Mouse (Mus musculus): ENCODE results near the gene Clasp1.

Clasp1 gene

GRCm38 (mm10) chr1:118402556-118402955 lies 13.7 kb downstream of the Clasp1 start:
- no peak for DNase-seq (ENCODE audit: extremely low spot score, low read depth, low spot score)

- no peak for DNase-seq (ENCODE audit: extremely low spot score, low read depth, low spot score)
Measured at GRCm38 (mm10) chr1:118402966-118403365, 14.1 kb downstream of the Clasp1 start.

- no peak for DNase-seq (ENCODE audit: extremely low spot score, low read depth, low spot score)
Measured at GRCm38 (mm10) chr1:118403440-118403839, 14.6 kb downstream of the Clasp1 start.

DNA sequence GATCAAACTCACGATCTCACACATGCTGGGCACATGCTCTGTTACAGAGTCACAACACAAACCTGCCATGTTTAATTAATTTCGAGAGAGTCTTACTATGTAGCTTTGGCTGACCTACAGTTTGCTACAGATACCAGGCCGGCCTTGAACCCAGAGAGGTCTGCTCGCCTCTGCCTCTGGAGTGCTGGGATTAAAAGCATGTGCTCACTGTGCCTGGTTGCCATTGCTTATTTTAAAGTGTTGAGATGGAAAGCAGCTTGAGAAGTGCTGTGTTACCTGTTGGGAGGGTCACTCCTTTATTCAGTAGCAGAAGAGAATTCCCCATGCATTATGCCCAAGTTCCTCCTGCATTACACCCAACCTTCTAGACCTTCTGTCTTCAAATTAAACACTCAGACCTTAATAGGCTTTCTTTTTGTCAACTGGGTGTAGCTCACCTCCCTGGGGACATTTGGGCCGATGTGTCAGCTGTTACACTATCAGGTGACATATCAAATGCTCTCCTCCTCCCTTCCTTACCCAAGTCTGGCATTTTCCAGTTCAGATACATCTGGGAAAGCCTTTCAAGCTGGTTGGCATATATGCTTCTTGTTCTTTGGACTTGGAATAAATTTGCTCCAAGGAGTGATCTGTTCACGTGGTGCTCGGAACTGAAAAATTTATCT lies 18.9 kb downstream of the Clasp1 start:
- DNase-seq (ENCODE audit: extremely low spot score, low read depth, low spot score): no peak

DNA sequence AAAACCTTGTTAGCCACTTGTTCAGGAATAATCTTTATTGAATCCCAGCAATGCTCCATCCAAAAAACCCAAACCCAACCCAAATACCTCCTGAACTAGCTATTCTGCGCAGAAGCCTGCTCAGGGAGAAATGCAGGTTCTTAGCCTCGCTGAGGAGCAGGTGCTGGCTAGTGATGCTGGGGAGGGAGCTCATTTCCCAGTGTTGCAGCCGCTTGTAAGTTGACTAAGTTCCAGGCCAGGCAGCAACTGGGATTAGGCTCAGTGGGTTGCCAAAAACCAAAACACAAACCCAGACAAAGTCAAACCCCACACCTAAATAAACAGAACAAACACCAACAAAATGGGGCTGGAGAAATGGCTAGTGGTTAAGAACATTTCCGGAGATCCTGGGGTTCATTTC lies 20.4 kb downstream of the Clasp1 start:
- DNase-seq (ENCODE audit: extremely low spot score, low read depth, low spot score): no peak

DNA sequence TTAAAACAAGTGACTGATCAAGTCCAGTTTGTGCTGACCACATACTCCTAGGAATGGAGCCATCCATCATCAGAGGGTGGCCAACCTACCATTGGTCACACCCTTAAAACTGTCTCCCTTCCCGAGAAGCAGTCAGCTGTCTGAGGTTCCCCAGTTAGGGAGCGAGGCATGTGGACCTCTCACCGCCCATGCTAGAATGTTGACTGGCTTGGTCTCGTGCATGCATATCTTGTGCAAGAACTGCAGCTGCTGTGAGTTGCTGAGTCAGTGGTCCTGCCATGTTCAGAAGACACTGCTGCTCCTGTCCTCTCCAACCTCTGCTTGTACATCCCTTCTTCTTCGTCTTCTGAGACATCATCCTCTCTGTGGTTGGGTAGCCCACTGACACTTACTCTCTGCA lies 22.0 kb downstream of the Clasp1 start:
- no peak for DNase-seq (ENCODE audit: extremely low spot score, low read depth, low spot score)

DNA sequence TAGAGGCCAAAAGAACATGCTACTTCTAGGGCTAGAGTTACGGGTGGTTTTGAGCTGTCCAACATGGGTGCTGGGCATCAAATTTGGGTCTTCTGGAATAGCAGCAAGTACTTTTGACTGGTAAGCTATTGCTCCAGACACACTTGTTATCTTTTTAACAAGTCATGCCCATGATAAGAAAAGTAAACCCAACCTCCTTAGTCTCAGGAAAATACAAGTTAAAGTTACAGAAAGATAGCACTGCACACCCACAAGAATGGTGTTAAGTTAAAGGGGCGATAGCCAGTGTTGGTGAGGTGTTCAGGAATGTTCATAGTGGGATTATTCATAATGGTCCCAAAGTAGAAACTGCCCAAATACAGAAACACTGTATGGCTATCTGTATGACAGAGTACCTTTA lies 24.3 kb downstream of the Clasp1 start:
- DNase-seq (ENCODE audit: extremely low spot score, low read depth, low spot score): no peak

- DNase-seq (ENCODE audit: extremely low spot score, low read depth, low spot score): no peak
Measured at GRCm38 (mm10) chr1:118417047-118417730, 28.3 kb downstream of the Clasp1 start.

DNA sequence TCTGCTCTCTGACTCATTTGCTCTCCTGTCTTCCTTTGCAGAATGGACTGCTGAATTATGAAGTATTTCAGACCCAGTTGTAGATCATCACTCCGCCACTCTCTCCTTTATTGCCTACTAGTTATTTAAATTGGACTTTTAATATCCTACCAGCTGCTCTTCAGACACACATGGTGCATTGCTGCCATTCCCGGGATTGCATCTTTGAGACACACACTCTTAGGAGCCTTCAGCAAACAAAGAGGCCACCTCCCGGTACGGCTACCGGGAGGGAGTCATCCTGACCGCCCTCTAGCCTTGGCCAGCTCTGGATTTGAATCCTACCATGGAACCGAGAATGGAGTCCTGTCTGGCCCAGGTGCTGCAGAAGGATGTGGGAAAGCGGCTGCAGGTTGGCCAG lies 30.5 kb downstream of the Clasp1 start:
- no peak for DNase-seq (ENCODE audit: extremely low spot score, low read depth, low spot score)

GRCm38 (mm10) chr1:118421149-118421548 lies 32.3 kb downstream of the Clasp1 start:
- no peak for DNase-seq (ENCODE audit: extremely low spot score, low read depth, low spot score)

DNA sequence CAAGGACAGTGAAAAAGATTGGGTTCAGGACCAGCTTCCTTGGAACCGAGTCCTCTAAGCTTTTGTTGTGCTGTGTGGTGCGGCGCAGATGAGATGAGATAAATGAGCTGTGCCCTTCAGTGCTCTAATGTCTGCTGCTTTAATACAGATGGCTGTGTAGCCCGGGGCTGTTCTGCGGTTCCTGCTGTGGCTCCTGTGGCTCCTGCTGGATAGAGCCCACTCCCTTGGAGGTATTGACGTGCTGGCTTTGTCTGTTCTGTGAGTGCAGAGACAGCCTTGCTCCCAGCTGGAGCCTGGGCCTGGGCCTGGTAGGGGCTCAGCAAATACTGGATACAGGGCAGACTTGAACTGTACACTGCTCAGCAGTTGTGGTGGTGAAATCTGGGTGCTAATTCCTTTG lies 34.0 kb downstream of the Clasp1 start:
- DNase-seq (ENCODE audit: extremely low spot score, low read depth, low spot score): no peak

DNA sequence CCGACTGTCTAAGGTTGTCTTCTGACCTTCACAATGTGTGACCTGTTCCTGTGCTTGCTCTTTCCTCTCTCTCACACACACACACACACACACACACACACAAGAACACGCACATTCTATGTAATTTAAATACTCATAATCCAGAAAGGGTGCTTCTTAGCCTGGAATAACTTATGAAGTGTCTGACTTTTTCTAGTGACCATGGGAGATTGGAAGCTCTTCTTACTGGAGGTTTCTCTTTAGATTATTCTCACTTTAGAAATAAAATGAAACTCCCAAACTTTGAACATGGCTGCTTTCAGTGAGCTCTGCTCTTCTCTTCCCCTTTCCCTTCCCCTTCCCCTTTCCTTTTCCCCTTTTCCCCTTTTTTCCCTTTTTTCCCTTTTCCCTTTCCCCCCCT lies 37.1 kb downstream of the Clasp1 start:
- no peak for DNase-seq (ENCODE audit: extremely low spot score, low read depth, low spot score)

DNA sequence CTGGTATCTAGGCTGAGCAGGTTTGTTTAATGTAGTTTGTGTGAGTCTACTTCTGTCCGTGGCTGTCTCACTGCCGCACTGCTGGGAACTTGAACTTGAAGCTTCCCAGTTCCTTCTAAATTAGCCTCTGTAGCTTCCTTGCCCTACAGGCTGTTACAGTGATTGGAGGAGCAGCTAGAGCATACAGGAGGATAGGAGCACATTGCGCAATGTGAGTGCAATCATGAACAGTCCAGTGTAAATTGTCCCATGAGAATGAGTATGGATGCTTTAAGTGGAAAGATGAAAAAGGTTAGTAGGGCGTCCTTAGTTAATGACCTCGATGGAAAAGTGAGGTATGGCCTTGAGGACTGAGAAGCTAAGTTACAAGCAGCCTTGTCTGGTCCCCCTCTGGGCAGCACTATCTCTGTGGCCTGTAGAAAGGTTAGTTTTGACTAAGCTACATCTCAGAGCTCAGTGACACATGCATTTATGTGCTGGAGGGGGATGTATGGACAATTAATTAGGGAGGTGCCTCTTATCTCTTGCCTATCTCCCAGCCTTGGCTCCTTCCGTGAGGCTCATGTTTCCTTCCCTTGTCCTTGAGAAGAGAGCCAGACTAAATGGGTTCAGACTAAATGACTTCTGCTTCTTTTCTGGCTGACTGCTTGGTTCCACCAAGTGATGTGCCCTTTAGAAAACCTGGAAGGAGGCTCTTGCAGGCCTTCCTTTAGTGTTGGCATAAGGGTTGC lies 39.7 kb downstream of the Clasp1 start:
- no peak for DNase-seq (ENCODE audit: extremely low spot score, low read depth, low spot score)

DNA sequence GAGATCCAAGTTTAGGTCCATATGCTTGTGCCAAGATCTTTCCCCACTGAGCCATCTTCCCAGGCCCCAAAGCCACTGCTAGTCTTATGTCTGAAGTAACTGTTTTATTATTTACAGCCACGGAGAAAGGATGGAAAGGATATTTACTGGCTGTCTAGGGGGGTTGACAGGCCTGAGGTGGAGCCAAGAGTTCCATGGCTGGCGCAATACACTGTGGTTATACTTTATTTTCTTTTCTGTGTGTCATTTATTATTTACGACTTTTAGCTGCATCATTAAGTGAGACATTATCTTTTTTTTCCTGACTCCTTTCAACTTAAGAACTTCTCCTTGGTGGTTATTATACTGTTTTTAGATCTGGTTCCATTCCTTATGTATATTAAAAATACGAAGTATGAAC lies 42.7 kb downstream of the Clasp1 start:
- no peak for DNase-seq (ENCODE audit: extremely low spot score, low read depth, low spot score)

GRCm38 (mm10) chr1:118435001-118435473 lies 46.2 kb downstream of the Clasp1 start:
- no peak for DNase-seq (ENCODE audit: extremely low spot score, low read depth, low spot score)

DNA sequence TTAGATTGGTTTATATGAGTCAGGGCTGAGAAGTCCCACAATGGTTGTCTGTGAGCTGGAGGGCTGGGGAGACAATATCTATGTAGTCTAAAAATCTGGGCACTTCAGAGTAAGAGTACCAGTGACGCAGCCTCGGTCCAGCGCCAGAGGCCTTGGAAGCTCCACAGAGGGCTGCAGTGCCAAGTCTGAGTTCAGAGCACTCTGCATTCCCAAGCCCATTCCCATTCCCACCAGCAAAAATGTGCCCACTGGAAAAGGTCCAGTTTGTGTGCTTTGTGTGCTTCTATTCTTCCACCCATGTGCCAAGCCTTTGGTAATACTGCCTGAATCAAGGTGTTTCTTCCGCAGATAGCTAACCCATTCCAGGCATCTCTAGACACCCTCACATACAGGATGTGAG lies 49.0 kb downstream of the Clasp1 start:
- DNase-seq (ENCODE audit: extremely low spot score, low read depth, low spot score): no peak

DNA sequence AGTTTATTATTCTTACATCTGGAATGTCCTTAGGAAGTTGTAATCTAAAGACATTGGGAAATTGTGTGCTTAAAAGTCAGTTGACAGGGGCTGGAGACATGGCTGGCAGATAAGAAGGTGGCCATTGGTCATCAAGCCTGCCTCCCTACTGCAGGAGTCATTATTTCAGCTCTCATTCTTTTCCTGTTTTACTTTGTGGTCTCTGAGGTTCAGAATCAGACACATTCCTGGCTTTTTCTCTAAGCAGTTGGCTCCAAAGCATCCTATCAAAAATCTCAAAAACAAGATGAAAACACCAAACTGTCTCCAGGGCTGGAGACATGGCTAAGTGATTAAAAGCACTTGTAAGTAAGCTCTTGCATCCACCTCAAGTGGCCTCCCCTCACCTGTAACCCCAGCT lies 49.5 kb downstream of the Clasp1 start:
- no peak for DNase-seq (ENCODE audit: extremely low spot score, low read depth, low spot score)

DNA sequence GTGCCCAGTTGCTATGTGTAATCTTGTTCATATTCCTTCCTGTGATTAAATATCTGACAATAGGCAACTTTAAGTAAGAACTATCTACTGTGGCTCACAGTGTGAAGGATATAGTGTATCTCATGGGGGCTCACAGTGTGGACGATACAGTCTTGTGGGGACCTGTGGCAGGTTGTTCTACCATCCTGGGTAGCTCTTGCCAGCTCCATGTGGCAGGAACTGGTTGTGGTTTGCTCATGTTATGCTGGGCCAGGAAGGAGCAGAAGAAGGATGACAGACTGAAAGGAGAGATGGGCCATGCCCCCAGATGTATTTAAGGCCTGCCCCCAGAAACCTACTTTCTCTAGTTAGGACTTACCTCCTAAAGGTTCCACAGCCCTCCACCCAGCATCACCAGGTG lies 51.7 kb downstream of the Clasp1 start:
- no peak for DNase-seq (ENCODE audit: extremely low spot score, low read depth, low spot score)

GRCm38 (mm10) chr1:118444420-118444819 lies 55.6 kb downstream of the Clasp1 start:
- DNase-seq (ENCODE audit: extremely low spot score, low read depth, low spot score): no peak

DNA sequence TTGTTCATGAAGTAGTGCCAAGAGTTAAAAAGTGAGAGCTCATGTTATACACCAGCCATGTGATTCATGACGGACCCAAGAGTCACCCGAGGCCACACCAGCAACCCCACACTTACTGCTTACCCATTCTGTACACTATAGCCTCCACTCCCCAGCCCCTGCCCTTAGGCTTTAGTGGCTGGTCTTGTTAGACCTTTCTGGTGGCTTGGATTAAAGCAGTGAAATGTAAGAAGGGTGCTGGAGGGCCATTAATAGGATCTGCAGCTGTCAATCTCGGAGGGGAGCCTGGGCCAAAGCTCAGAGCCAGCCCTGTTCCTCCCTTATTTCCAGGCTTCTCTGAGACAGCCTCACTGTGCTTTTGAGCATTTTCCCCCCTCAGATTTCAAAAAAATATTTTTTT lies 56.1 kb downstream of the Clasp1 start:
- DNase-seq (ENCODE audit: extremely low spot score, low read depth, low spot score): no peak

GRCm38 (mm10) chr1:118445441-118445840 lies 56.6 kb downstream of the Clasp1 start:
- no peak for DNase-seq (ENCODE audit: extremely low spot score, low read depth, low spot score)

GRCm38 (mm10) chr1:118446006-118446405 lies 57.1 kb downstream of the Clasp1 start:
- DNase-seq (ENCODE audit: extremely low spot score, low read depth, low spot score): no peak

All from hindlimb bud, embryonic 11.5 days (tissue).